ENCODE assay signal across 8 mouse cellular contexts in the genomic region with DNA sequence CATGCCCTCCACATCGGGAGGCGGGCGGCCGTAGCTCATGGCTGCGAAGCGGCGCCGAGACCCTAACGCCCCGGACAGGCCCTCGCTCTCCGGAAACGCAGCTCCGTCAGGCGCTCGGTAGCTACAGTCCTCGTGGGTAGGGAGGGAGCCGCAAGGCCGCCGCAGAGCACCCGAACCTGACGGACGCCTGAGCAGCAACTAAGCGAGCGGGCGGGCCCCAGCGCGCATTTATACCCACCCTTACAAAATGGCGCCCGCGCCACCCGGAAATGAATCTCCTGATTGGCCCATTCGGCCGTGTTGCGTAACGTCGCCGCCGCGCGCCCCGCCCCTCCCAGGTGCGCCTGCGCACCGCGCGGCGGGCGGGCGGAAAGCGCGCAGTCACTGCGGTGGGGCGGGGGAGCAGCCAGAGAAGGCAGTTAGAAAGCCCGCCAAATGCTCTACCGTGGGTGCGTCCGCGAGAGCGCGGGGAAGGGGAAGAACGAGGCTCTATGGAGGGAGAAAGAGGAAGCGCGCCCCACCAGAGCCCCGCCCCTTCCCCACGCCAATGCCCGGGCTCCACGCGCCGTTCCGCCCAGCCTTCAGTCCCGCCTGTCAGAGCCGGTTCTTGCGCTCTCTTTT. TPM values are rescaled to one million over a fixed set of nuclear protein-coding genes. Genes with fewer than 3 reads are reported as not detected.
A peak's percentile ranks its signal among the peaks of the same experiment; 100 is the strongest.
DNase-seq lines count a peak whose midpoint lies in the region; ATAC-seq and TF ChIP-seq lines count a peak whose summit lies in the region.

Gene Srsf2, minus strand, starts transcription at position 204 of the 621 bp plus-strand sequence.

- peak; percentile 90 for ATAC-seq in forebrain, embryonic 15.5 days (replicated peaks)
- ATAC-seq in lung, embryonic 14.5 days (ENCODE audit: insufficient read depth), result peak; percentile 88

- H3K36me3 ChIP-seq in forebrain, embryonic 15.5 days, result peaks cover 26% of the 10 kb centered on the region
- H3K36me3 ChIP-seq in lung, embryonic 14.5 days (ENCODE audit: insufficient read depth), result peaks cover 42% of the 10 kb centered on the region
- H3K36me3 ChIP-seq in thymus, adult 2 months (ENCODE audit: control insufficient read depth, insufficient read depth, low read length), result peaks cover 32% of the 10 kb centered on the region

- TF ChIP-seq POLR2A in olfactory bulb, adult 2 months (IDR thresholded peaks at IDR 0.05; ENCODE audit: insufficient read depth, low read depth, low read length), result peak; percentile 99
- TF ChIP-seq POLR2A in thymus, adult 2 months (IDR thresholded peaks at IDR 0.05; ENCODE audit: control insufficient read depth, extremely low read depth, insufficient read depth, low read length, poor library complexity), result peak; percentile 99

- H3K4me3 ChIP-seq in forebrain, embryonic 15.5 days, result peak within 1 kb of the TSS; percentile 90
- peak within 1 kb of the TSS; percentile 78 for H3K4me3 ChIP-seq in layer of hippocampus, adult 2 months
- H3K4me3 ChIP-seq in lung, embryonic 14.5 days (ENCODE audit: low read depth, low read length), result peak within 1 kb of the TSS; percentile 81
- peak within 1 kb of the TSS; percentile 94 for H3K4me3 ChIP-seq in olfactory bulb, adult 2 months (ENCODE audit: insufficient read depth, low read depth, low read length)
- peak within 1 kb of the TSS; percentile 85 for H3K4me3 ChIP-seq in thymus, adult 2 months (ENCODE audit: control insufficient read depth, insufficient read depth, low read length)

- H3K27me3 ChIP-seq in forebrain, embryonic 15.5 days, result no peaks in the 10 kb centered on the region
- no peaks in the 10 kb centered on the region for H3K27me3 ChIP-seq in lung, embryonic 14.5 days (ENCODE audit: insufficient read depth, low read length)
- no peaks in the 10 kb centered on the region for H3K27me3 ChIP-seq in thymus, adult 2 months (ENCODE audit: control insufficient read depth, insufficient read depth, low read length)

- H3K9ac ChIP-seq in forebrain, embryonic 15.5 days (replicated peaks), result peak within 1 kb of the TSS; percentile 84
- peak within 1 kb of the TSS; percentile 93 for H3K9ac ChIP-seq in lung, embryonic 14.5 days

- H3K4me2 ChIP-seq in forebrain, embryonic 15.5 days (replicated peaks), result peak within 1 kb of the TSS; percentile 84
- peak within 1 kb of the TSS; percentile 92 for H3K4me2 ChIP-seq in lung, embryonic 14.5 days

- intact Hi-C loops in heart, postnatal 25 days (cut with DNase I), result no loop called here

- TF ChIP-seq CTCF in layer of hippocampus, adult 2 months (conservative IDR thresholded peaks at IDR 0.05), result no peak
- no peak for TF ChIP-seq CTCF in lung, embryonic 14.5 days (IDR thresholded peaks at IDR 0.05; ENCODE audit: low read depth)
- TF ChIP-seq CTCF in olfactory bulb, adult 2 months (IDR thresholded peaks at IDR 0.05; ENCODE audit: insufficient read depth, low read depth, low read length), result no peak
- TF ChIP-seq CTCF in thymus, adult 2 months (IDR thresholded peaks at IDR 0.05; ENCODE audit: borderline replicate concordance, control insufficient read depth, extremely low read depth, insufficient read depth, low read length, poor library complexity), result 0 out of 2 replicates have a peak, but pooled peaks have one; percentile 34

- DNase-seq in ES-CJ7 (ENCODE audit: low read depth, low spot score), result peak; percentile 91
- peak; percentile 98 for DNase-seq in cerebellum, adult 11 months
- peak; percentile 95 for DNase-seq in heart, postnatal 25 days (ENCODE audit: low spot score)
- DNase-seq in layer of hippocampus, adult 2 months (ENCODE audit: low spot score in 2 of 2), result peak; percentile 96
- peak; percentile 98 for DNase-seq in lung, embryonic 14.5 days
- DNase-seq in thymus, adult 2 months, result peak; percentile 94

- H3K9me3 ChIP-seq in forebrain, embryonic 15.5 days, result no peaks in the 10 kb centered on the region
- no peaks in the 10 kb centered on the region for H3K9me3 ChIP-seq in lung, embryonic 14.5 days (ENCODE audit: low read depth, low read length)

- peak within 1 kb of the TSS; percentile 99 for H3K27ac ChIP-seq in forebrain, embryonic 15.5 days (replicated peaks)
- peak within 1 kb of the TSS; percentile 90 for H3K27ac ChIP-seq in layer of hippocampus, adult 2 months
- peak within 1 kb of the TSS; percentile 99 for H3K27ac ChIP-seq in lung, embryonic 14.5 days (ENCODE audit: low read depth)
- H3K27ac ChIP-seq in olfactory bulb, adult 2 months (ENCODE audit: insufficient read depth, low read depth, low read length), result peak within 1 kb of the TSS; percentile 95
- H3K27ac ChIP-seq in thymus, adult 2 months (ENCODE audit: control insufficient read depth, insufficient read depth, low read length), result peak within 1 kb of the TSS; percentile 81

- peaks cover 47% of the 10 kb centered on the region for H3K4me1 ChIP-seq in forebrain, embryonic 15.5 days
- H3K4me1 ChIP-seq in lung, embryonic 14.5 days (ENCODE audit: insufficient read depth), result no peaks in the 10 kb centered on the region
- no peaks in the 10 kb centered on the region for H3K4me1 ChIP-seq in olfactory bulb, adult 2 months (ENCODE audit: control insufficient read depth, insufficient read depth, low read length)
- no peaks in the 10 kb centered on the region for H3K4me1 ChIP-seq in thymus, adult 2 months (replicated peaks; ENCODE audit: control insufficient read depth, insufficient read depth, low read length)

- WGBS in forebrain, embryonic 15.5 days, result 0% methylated on average over 74 of the region's 74 CpGs
- WGBS in lung, embryonic 14.5 days, result under 1% methylated on average over 68 of the region's 74 CpGs
- WGBS in olfactory bulb, adult 2 months, result under 1% methylated on average over 74 of the region's 74 CpGs
- WGBS in thymus, adult 2 months, result under 1% methylated on average over 72 of the region's 74 CpGs

RNA-seq across cellular contexts. Expression of gene Srsf2, which starts in this region (rescaled TPM):
- 637 and 680 TPM in 2 replicates for polyA plus RNA-seq in forebrain, embryonic 15.5 days (2015; fragmentation: Nextera tagmentation; extraction: Ambion mirVana)
- 100 to 1,000 TPM in 1 of 2 experiments, 10 to 100 TPM in 1; 97.1 to 103 TPM for total RNA-seq in heart, postnatal 25 days (2021)
- 100 to 1,000 TPM; 163 to 180 TPM for total RNA-seq in layer of hippocampus, adult 2 months (2021)
- polyA plus RNA-seq in lung, embryonic 14.5 days (2014; fragmentation: Nextera tagmentation; extraction: Ambion mirVana), result 1,038 and 1,045 TPM in 2 replicates
- not detected in 2 replicates for polyA plus RNA-seq in olfactory bulb, adult 2 months (2012; ENCODE audit: insufficient read depth, insufficient read length, low replicate concordance, missing spikeins)
- 1,171 and 1,772 TPM in 2 replicates for polyA plus RNA-seq in thymus, adult 2 months (2012; rRNA removed)

Comparison
In these comparisons a context has a peak if more than half of its experiments do, and no peak if none do; other contexts are left out.
1. Peak in every context shown above with its lines: DNase-seq, ATAC-seq, H3K4me3 ChIP-seq and H3K27ac ChIP-seq.